Mouse (Mus musculus) v-Abl transformed pro-B cells (cell line): ENCODE data around the gene Bahcc1.

ENCODE experiments used
- in situ Hi-C, 2 experiments: fragments of 400-800 bp; cut with MboI; formaldehyde crosslinking; loops; one replicate each; pipeline ENCODE4 v1.15.1; 2025; ENCODE audit not compliant: unreplicated experiment in 2 of 2

Gene Bahcc1

GRCm38 (mm10) chr11:120240941-120241890 lies 8.5 kb downstream of the Bahcc1 start:
- in situ Hi-C loops: no loop called here

GRCm38 (mm10) chr11:120241981-120242725 lies 9.4 kb downstream of the Bahcc1 start:
- in situ Hi-C loops: no loop called here

GRCm38 (mm10) chr11:120242726-120243530 lies 10.2 kb downstream of the Bahcc1 start:
- in situ Hi-C loops: no loop called here

GRCm38 (mm10) chr11:120243531-120243820 lies 10.7 kb downstream of the Bahcc1 start:
- in situ Hi-C loops: no loop called here

- in situ Hi-C loops: no loop called here
These were observed 15.5 kb downstream of the Bahcc1 start for GRCm38 (mm10) chr11:120248160-120248793.

GRCm38 (mm10) chr11:120248899-120249298 lies 16.2 kb downstream of the Bahcc1 start:
- in situ Hi-C loops: no loop called here

GRCm38 (mm10) chr11:120250991-120251949 lies 18.5 kb downstream of the Bahcc1 start:
- in situ Hi-C loops: no loop called here

GRCm38 (mm10) chr11:120251950-120252308 lies 19.2 kb downstream of the Bahcc1 start:
- in situ Hi-C loops: no loop called here

- in situ Hi-C loops: no loop called here
These were observed 19.7 kb downstream of the Bahcc1 start for GRCm38 (mm10) chr11:120252398-120252797.

GRCm38 (mm10) chr11:120252843-120253645 lies 20.3 kb downstream of the Bahcc1 start:
- in situ Hi-C loops: no loop called here

GRCm38 (mm10) chr11:120253646-120254315 lies 21.0 kb downstream of the Bahcc1 start:
- in situ Hi-C loops: no loop called here

GRCm38 (mm10) chr11:120254420-120254819 lies 21.7 kb downstream of the Bahcc1 start:
- in situ Hi-C loops: no loop called here

GRCm38 (mm10) chr11:120255038-120255437 lies 22.3 kb downstream of the Bahcc1 start:
- in situ Hi-C loops: no loop called here

GRCm38 (mm10) chr11:120255499-120255898 lies 22.8 kb downstream of the Bahcc1 start:
- in situ Hi-C loops: no loop called here

GRCm38 (mm10) chr11:120256108-120256507 lies 23.4 kb downstream of the Bahcc1 start:
- in situ Hi-C loops: no loop called here

GRCm38 (mm10) chr11:120256543-120256942 lies 23.8 kb downstream of the Bahcc1 start:
- in situ Hi-C loops: no loop called here

GRCm38 (mm10) chr11:120256981-120257820 lies 24.5 kb downstream of the Bahcc1 start:
- in situ Hi-C loops: no loop called here
